Mouse (Mus musculus): ENCODE results near the gene Ccdc141.

GRCm38 (mm10) chr2:77039281-77039680 lies 131.2 kb downstream of the Ccdc141 start:
- TF ChIP-seq CTCF (IDR thresholded peaks at IDR 0.05; ENCODE audit: low read depth, low read length), result no peak
- TF ChIP-seq POLR2A (IDR thresholded peaks at IDR 0.05; ENCODE audit: borderline replicate concordance, low read depth, low read length), result no peak
